Mouse (Mus musculus) yolk sac, embryonic 10.5 days (tissue): ENCODE measurements around the gene Grid2.

Experiments
- DNase-seq: peaks from one replicate; pipeline ENCODE4 v3.0.0-alpha.2; 2017; ENCODE audit warnings: low spot score

Grid2 gene

GRCm38 (mm10) chr6:63635970-63636369 is 380.3 kb downstream of the Grid2 start:
- no peak for DNase-seq

- no peak for DNase-seq
Observed at GRCm38 (mm10) chr6:63659423-63659822, 403.7 kb downstream of the Grid2 start.

GRCm38 (mm10) chr6:63685689-63686088 is 430.0 kb downstream of the Grid2 start:
- no peak for DNase-seq

- DNase-seq: no peak
Observed at GRCm38 (mm10) chr6:63701684-63702083, 446.0 kb downstream of the Grid2 start.

- DNase-seq: no peak
Observed at GRCm38 (mm10) chr6:63733740-63734139, 478.1 kb downstream of the Grid2 start.

GRCm38 (mm10) chr6:63762535-63762934 is 506.9 kb downstream of the Grid2 start:
- no peak for DNase-seq

- no peak for DNase-seq
Observed at GRCm38 (mm10) chr6:63794679-63795078, 539.0 kb downstream of the Grid2 start.

GRCm38 (mm10) chr6:63820236-63820635 is 564.6 kb downstream of the Grid2 start:
- DNase-seq: no peak

- no peak for DNase-seq
Observed at GRCm38 (mm10) chr6:63862628-63863027, 607.0 kb downstream of the Grid2 start.

GRCm38 (mm10) chr6:63877088-63877764 is 621.5 kb downstream of the Grid2 start:
- no peak for DNase-seq

- DNase-seq: no peak
Observed at GRCm38 (mm10) chr6:63877765-63878345, 622.2 kb downstream of the Grid2 start.

GRCm38 (mm10) chr6:63894714-63895113 is 639.0 kb downstream of the Grid2 start:
- no peak for DNase-seq

- DNase-seq: no peak
Observed at GRCm38 (mm10) chr6:63898171-63898570, 642.5 kb downstream of the Grid2 start.

- no peak for DNase-seq
Observed at GRCm38 (mm10) chr6:63917035-63917570, 661.4 kb downstream of the Grid2 start.

GRCm38 (mm10) chr6:63921951-63922350 is 666.3 kb downstream of the Grid2 start:
- no peak for DNase-seq

GRCm38 (mm10) chr6:63931201-63931600 is 675.5 kb downstream of the Grid2 start:
- DNase-seq: no peak

GRCm38 (mm10) chr6:63946721-63947120 is 691.0 kb downstream of the Grid2 start:
- no peak for DNase-seq

- peak; percentile 3 for DNase-seq
Observed at GRCm38 (mm10) chr6:63963789-63964188, 708.1 kb downstream of the Grid2 start.

GRCm38 (mm10) chr6:63964269-63964668 is 708.6 kb downstream of the Grid2 start:
- no peak for DNase-seq

- no peak for DNase-seq
Observed at GRCm38 (mm10) chr6:63964735-63965134, 709.1 kb downstream of the Grid2 start.

- no peak for DNase-seq
Observed at GRCm38 (mm10) chr6:64046084-64046483, 790.4 kb downstream of the Grid2 start.

- DNase-seq: no peak
Observed at GRCm38 (mm10) chr6:64046732-64047131, 791.1 kb downstream of the Grid2 start.

- DNase-seq: no peak
Observed at GRCm38 (mm10) chr6:64047950-64048349, 792.3 kb downstream of the Grid2 start.

- DNase-seq: no peak
Observed at GRCm38 (mm10) chr6:64063858-64064257, 808.2 kb downstream of the Grid2 start.
